Mouse (Mus musculus) c-Kit-negative CD71-positive TER-119-positive erythroid progenitor cells, embryonic 14.5 days (primary cell): ENCODE measurements around the gene Rdh8.

Experiments
- DNase-seq: peaks from one replicate; pipeline ENCODE4 v3.0.0-alpha.2; 2013; ENCODE audit warnings: low read depth, low spot score

Rdh8 gene

DNA sequence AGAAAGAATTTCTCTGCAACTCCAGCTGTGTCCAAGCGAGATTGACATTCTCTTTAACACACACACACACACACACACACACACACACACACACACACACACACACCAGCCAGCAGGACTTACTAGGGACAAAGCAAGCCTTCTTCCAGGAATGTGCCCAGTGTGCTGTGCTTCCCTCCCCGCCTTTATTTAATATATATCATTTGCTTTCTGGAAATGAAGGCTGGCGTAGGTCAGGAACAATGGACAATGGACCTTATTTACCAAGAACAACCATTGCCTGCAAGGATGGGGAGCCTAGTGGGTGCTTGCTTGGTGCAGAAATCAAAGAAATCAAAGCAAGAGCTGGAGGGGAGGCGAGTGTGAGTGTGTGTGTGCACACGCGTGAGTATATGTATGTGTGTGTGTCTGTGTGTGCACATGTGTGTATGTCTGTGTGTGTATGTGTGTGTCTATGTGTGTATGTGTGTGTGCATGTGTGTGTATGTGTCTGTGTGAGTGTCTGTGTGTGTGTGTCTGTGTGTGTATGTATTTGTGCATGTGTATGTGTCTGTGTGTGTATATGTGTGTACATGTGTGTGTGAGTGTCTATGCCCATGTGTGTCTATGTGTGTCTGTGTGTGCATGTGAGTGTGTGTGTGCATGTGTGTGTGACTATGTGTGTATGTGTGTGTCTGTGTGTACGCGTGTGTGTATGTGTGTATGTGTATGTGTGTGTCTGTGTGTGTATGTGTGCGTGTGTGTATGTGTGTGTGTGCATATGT, 19.1 kb downstream of the Rdh8 start:
- DNase-seq, result no peak

DNA sequence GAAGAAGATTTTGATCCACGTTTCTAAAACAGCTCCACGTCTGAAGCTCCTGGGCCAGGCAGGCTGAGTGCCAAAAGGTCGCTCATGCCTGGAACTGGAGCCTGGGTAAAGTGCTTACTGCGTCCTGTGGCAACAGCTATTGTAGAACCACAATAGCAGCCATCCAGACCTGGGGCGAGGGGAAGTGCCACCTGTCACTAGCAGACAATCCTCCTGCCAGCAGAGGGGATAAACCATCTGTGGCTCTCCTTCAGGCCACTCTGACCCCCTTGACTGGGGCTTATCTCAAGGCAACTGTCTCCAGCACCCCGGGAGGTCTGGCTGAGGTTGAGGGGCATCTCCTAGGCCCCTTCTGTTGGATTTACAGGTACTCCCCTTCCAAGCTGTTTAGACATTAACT, 20.6 kb downstream of the Rdh8 start:
- no peak for DNase-seq

DNA sequence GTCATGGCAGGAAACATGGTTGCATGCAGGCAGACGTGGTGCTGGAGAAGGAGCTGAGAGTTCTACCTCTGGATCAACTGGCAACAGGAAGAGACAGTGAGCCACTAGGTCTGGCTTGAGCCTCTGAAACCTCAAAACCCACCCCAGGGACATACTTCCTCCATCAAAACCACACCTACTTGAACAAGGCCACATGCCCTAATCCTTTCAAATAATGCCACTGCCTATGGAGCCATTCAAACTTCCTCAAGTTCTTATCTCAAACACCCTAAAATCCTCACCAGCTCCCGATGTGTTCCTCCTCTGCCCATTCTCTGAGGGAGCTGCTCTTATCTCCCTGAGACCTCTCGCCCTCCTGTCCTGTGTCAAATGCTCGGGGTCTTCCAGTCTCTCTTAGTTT, 23.9 kb downstream of the Rdh8 start:
- no peak for DNase-seq

DNA sequence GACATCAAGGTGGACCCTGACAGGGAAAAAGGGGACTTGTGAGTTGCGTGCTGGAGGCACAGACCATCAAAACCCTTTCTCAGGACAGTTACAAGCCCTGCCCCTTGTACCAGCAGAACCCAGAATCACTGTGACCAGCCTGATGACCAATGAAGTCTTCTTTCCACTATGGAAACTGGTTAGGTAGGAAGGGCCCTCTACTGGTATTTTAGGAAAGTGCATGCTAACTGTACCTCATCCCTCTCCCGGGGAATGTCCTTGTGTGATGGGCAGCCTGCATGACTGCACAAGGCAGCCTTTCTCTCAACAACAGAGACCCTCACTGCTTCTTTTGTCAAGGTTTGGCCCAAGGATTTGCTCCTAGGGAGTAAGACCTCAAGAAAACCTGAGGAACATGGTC, 24.4 kb downstream of the Rdh8 start:
- no peak for DNase-seq

DNA sequence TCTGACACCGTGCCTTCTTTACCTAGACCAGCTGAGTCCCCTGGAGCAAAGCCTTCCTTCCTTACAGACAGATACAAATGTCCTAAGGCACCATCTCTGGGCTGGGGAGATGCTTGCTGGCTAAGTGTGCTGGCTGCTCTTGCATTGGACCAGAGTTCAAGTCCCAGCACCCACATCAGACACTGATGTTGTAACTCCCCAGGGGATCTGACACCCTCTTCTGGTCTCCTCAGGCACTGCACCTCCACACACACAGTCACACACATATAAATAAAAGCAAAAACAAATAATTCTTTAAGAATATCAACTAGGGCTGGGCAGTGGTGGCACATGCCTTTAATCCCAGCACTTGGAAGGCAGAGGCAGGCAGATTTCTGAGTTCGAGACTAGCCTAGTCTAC, 31.9 kb downstream of the Rdh8 start:
- no peak for DNase-seq

DNA sequence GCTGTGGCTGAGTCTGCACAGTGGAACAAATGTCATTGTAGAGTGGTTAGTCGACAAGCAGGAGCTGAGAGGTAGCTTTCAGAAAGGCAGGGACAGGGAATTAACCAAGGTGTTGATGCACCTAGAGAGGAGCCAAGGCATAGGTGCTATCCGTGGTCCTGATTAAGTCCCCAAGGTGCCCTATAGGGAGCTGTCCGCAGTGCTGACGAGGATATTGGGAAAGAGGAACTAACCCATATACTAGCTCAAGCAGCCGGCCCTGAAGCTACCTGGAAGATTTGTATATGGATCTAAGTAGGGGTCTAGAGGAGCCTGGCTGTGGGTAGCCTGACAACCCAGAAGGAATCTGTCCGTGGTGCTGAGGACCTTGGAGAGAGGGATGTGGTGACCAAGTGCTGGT, 38.8 kb downstream of the Rdh8 start:
- no peak for DNase-seq

DNA sequence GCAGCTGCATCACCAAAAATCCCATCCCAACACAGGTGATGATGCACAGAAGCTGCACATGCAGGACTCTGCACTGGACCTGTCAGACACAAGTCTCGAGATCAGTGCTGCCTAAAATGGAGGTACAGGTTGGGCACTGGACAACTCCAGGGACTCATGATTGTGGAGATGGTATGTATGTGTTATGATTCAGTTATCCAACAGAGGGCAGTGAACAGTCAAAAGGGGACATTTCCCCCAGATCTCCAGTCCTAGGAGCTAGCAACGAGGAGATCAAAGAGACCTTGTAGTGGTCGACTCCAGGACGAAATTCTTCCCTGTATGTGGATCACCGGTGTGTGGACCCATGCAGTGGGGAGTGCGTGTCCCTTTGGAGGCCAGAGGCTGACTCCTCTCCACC, 41.6 kb downstream of the Rdh8 start:
- no peak for DNase-seq

DNA sequence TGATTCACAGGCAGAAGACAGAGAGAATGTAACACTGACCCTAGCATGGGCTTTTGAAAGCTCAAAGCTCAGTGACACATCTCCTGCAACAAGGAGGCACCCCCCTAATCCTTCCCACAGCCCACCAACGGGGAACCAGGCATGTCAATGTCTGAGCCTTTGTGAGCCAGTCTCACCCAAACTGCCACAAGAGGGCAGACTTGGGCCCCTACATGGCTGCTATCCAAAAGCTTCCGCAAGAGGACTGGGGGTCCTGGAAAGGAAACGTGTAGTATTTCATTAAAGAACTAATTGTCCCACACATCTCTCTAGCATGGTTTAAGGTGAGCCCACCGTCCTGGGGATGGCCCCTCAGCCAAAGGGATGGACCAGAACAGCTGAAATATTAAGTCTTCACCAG, 43.5 kb downstream of the Rdh8 start:
- no peak for DNase-seq

DNA sequence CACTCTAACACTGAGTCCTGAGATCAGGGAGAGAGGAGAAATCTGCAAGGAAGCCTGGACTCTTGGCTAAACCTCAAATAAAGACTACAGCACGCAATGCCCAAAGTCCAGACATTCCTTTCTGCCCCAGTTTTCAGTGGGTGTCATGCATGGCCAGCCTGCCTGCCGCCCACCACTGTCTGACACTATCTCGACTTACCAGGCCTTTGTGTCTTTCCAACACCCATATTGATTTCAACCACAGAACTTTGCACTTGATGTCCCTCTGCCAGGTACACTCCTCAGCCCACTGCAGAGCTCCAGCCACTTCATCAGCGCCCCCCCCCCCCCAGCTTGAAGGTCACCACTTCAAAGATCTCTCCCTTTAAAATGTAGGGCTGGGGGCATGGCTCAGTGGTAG, 43.9 kb downstream of the Rdh8 start:
- no peak for DNase-seq

DNA sequence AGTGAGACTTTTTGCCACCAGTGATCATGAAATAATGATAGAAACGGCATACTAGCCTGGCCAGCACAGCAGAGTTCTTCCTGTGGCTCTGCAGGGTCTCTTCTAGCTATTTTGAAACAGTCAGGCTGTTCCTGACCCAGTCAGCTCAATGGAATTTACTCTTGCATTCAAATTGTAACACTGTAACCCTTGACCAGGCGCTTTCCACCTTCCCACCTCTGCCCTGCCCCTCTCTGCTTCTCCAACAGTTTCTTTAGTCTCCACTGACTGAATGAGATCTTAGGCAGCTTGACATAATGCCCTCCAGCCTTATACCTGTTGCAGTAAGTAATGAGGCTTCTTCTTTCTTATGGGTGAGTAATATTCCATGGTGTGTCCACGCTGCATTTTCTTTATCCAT, 48.6 kb downstream of the Rdh8 start:
- no peak for DNase-seq

DNA sequence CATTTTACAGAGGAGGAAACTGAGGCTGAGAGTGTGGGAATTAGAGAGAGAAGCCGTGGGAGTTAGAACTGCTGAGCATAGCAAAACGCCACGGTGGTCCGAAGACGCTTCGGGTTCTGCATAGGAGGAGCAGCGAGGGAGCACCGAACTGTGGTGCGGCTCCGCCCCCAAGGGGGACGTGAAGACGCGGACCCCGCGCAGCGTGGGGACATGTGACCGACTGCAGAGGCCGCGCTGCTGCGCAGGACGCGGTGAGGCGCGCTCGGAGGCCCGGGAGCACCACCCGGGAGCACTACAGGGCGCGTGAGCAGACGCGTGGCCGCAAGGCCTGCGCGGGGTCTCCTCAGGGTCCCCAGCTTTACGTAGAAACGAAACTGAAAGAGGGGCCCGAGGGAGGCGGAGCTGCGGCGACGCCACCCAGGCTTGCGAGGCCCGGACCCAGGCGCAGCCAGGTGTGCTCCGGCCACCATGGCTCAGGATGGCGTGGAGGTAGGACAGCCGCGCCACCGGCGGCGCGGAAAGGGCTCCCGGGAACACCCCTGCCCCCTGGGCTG, 50.2 kb downstream of the Rdh8 start, which contains the start of gene A230050P20Rik:
TSS of gene A230050P20Rik (plus strand) at position 195 of the 554 bp plus-strand sequence.
- DNase-seq, result no peak

DNA sequence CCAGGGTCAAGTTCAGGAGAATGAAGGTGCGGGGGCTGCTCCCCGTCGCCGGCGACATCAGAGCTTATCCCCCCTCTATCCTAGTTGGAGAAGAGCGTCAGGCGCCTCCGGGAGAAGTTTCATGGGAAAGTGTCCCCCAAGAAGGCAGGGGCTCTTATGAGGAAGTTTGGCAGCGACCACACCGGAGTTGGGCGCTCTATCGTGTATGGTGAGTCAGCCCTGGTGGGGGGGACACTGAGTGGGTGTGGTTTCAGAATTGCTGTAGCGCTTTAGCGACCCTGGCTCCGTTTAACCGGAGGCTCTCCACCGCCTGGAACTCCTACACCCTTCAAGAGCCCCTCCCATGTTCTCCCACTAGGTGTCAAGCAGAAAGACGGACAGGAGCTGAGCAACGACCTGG, 50.9 kb downstream of the Rdh8 start:
- DNase-seq, result no peak

DNA sequence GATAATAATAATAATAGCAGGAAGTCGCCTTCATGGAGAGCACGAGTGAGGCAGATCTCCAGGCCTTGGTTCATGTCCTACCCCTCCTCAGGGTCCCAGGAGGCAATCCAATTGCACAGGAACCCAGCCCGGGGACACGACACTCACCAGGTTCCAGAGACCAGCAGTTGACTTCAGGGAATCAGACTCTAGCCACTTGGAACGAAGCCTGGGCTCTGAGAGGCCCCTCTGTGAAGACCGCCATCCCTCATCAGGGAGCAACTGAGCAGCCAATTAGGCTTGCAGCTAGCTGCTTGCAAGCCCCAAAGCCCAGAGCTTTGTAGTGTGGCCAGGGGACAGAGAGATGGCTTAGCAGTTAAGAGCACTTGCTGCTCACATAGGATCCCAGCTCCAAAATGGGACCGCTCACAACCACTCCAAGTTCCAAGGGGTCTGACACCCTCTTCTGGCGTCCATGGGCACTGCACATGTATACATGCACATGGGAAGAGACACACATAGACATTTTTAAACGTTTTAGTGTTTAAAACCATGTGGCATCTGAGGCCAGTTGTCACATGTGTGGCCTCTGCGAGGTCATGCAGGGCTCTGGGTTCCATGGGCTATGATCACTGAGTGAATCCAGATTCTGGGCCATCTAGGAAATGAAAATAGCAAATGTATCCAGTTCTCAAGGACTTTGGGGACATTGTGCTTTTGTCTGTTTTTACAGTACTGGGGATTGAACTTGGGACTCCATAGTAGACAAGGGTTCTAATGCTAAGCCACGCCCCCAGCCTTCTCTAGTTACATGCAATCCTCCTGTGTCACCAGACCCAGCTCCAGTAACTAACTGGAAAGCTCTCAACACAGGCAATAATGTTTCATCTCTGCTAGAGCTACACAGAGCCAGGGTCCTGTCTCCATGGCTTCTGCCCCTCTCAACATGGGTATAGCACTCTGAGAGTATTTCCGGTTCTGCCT, 52.2 kb downstream of the Rdh8 start:
- no peak for DNase-seq

DNA sequence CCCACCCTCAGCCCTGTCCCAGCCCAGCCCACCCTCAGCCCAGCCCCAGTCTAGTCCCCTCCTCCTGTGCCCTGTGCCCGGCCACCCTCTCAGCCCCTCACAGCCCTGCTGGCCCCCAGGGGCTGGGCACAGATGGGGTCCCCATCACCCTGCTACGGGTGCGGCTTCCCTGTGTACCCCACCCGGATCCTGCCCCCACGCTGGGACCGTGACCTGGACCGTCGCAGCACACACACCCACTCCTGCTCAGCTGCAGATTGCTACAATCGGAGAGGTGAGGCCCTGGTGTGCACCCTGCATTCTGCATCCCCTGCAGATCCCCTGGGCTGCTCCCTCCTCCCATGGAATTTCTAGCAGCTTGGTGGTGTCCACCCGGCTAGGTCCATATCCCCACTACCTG, 54.7 kb downstream of the Rdh8 start:
- DNase-seq, result no peak

DNA sequence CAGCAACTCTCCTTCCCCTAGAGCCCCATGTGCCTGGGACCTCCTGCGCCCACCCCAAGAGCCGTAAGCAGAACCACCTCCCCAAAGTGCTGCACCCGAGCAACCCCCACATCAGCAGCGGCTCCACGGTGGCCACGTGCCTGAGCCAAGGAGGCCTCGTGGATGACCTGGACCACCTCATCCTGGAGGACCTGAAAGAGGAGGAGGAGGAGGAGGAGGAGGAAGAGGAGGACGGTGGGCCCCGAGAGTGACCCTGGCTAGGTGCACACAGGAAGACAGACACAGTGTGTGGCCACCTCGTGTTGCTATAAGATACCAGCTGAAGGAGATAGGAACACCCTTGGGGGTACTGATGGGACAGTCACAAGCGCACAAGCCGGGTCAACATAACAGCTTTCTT, 55.2 kb downstream of the Rdh8 start:
- no peak for DNase-seq

DNA sequence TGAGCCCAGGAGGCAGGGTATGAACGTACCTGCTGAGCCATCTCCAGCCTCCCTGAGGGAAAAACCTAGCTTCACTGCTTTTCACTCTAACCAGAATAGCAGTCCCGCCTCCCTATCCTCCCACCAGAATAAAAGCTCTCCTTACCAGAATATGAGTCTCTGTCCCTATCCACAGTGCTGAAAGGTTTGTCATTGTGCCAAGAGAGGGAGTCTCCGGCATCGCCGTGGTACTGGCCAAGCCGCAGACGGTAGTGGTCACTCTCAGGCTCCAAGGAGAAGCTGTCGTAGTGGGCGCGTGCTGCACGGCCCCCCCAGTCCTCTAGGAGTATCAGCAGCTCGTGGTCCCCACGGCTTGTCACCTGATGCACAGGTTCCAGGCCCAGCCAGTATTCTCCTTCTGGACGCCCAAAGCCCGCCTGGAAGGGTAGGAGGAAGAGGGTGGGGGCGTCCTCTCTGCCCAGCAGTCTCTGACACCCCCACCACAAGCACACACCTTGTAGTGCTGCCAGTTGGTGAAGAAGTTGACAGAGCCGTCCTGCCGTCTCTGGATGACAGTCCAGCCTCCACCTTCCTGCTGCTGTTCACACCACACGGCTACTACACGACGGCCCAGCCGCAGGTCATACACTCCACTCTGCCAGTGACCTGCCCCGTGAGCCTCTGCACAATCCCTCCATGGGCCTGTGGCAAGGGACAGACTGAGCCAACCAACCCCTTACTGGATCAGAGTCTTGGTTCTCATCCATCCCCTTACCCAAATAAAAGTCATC, 56.9 kb downstream of the Rdh8 start:
- DNase-seq, result no peak
